Mouse (Mus musculus) heart, postnatal 0 days (tissue): ENCODE measurements around the gene Runx1.

Experiments
- CTCF ChIP-seq: IDR thresholded peaks from 2 replicates; pipeline ENCODE4 v1.5.1; 2016; ENCODE audit warnings: antibody characterized with exemption, control low read depth, low read depth
- EP300 ChIP-seq: IDR thresholded peaks from 2 replicates; pipeline ENCODE4 v1.6.1; 2016; ENCODE audit warnings: antibody characterized with exemption, low read depth

DNA sequence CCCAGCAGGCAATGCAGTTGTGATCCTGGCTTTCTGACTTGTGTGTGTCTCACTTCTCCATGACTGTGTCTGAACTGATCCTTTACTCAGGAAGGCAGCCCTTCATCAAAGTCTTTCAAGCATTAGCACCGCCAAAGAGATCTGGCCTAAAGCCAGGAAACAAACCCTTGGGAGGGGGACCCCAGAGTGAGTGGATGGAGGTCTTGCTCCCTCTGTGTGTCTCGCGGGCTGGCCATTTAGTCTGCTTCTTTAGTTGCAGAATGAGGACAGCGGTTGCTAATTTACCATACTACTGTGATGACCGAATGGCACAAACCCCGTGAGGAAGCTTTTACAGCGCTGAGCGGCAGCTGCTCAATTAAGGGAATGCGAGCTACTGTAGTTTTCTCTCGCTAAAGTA is 105.3 kb downstream of the Runx1 start:
- TF ChIP-seq CTCF (no peak), EP300 (no peak)
